Mouse (Mus musculus) c-Kit-negative CD71-positive TER-119-positive erythroid progenitor cells, embryonic 14.5 days (primary cell): ENCODE results near the gene Ggn.
"Not testable (repeated sequence)": the region's sequence is repeated elsewhere in the genome, so short reads cannot be mapped to it uniquely, and the experiment has no call there.

Experiments used
- DNase-seq: peaks from one replicate; pipeline ENCODE4 v3.0.0-alpha.2; 2013; ENCODE audit warnings: low read depth, low spot score

The Ggn gene

DNA sequence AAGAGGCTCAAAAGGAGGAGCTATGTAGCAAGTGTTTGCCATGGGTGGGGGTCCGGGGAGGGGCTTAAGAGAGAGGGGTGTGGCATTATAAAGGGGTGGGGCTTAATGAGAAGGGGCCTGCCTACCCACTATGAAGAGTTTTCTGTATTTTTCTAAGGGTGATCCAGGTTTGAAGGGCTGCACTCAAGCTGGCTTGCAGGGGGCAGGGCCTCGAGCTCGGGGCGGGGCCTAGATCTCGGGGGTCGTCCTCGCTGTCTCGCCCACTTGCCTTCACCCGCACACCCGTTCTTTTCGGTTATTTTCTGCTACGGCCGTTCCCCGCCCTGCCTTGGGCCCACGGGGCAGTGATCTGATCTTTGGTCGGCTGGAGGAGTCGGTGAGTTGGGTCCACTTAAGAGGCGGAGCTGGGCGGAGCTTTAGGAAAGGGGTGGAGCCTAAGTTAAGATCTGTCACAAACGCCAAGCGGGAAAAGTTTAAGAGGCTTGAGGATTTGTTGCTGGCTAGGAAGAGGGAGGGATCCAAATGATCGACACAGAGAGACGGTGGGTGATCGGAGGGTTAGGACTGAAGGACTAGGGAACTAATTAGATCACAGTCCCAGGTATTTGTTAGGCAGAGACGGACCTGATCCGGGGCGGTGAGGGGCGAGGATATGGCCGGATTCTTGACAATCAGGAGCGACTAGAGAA, at the start of gene Ggn, which contains the start of gene Spred3:
Gene Ggn (plus strand): TSS at position 145 of the 689 bp plus-strand sequence.
Gene Spred3 (minus strand): TSS at position 346 of the 689 bp plus-strand sequence.
- DNase-seq: no peak

DNA sequence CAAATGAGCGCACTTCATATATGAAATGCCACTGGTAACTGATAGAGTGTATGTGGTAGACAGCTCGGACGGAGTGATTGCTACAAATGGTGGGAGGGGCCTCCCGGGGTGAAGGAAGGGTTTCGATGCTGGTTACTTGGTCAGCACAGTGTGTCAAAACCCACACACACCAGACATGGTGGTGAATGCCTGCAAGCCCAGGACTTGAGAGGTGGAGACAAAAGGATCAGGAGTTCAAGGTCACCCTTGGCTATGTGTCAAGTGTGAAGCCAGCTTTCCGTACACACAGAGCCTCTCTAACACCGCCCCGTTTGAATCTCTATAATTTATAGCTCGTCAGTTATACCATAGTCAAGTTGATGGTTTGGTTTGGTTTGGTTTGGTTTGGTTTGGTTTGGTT, 47.2 kb upstream of the Ggn start:
- no peak for DNase-seq

DNA sequence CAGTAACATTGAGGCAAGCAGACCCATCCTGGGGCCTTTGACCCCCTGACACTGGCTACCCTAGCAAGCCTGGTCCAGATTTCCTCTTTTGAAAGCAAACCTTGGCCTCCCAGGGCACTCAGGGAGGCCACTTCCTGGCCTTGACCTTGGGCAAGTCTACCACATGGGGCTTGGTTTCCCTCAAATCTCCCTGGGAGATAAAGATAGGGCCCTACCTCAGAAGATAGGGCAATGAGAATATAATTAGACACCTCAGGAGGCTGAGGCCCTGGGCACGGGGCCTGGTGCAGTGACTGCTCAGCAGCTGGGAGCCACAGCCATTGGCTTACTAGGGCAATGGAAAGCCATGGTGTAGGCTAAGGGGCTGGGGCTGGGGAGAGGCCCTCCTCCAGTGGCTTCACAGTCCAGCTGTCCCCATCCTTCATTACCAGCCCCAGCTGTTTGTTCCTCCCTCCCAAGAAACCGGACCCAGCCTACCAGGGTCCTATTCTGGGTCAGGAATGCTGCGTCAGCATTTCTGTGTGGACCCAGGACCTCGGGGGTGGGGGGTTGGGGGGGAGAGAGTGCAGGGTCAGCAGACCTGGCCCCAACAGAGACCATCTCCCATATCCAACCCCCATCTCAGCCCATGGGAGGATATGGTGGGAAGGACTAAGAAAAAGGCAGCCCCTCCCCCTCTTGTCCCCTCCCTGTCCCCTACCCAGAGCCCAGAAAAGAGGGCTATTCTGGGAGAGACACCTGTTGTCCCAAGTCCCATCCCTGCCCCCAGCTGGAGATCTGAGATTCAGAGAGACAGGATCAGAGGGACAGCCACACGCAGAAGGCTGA, 46.3 kb upstream of the Ggn start:
- no peak for DNase-seq

DNA sequence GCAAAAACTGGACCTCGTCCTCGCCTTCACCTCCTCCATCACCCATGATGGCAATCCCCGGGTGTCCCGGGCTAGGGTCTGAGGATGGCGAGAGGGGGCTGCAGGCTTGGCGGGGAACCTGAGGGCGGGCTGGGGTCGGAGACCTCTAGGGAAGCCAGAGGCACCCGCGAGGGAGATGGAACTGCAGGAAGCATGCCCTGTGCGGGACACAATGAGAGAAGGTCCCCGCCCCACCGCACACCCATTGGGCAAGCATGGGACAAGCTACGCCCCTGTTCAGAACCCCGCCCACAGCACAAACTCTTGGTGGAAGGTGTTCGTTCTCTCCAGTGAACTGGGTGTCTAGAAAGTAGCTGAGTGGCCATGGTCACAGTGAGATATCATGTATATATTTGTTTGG, 45.0 kb upstream of the Ggn start, which contains the start of gene Ryr1:
Gene Ryr1 (minus strand): TSS at position 210 of the 400 bp plus-strand sequence.
- peak; percentile 13 for DNase-seq

DNA sequence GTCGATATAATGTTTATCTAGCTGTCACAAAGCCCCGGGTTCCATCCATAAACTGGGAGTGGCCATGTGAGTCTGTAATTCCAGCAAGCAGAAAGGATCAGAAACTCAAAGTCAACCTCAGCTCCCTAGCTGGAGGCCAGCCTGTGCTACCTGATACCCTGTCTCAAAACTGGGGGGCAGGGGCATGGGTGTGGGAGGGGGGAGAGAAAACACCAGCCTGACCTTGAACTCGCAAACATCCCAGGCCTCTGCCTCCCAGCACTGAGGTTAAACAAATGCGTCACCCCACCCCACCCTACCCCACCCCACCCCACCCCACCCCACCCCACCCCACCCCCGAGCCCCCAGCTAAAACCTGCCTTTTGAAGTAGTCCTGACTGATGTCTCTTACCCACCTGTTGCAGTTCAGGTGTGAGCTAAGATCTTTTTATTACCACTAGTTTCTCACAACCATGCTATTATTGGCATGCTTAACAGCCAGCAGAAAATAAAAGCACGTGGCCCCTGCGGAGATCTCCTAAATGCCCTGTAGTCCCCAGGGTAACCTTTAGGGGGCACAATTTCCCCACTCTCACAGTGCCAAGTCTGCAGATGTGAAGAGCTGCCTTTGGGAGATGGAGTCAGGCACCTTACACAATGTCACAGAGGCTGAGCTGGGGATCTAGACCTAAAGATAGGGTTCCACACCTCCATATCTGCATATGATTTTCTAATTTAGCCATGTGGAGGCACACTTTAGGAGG, 43.7 kb upstream of the Ggn start:
- peak; percentile 22 for DNase-seq

DNA sequence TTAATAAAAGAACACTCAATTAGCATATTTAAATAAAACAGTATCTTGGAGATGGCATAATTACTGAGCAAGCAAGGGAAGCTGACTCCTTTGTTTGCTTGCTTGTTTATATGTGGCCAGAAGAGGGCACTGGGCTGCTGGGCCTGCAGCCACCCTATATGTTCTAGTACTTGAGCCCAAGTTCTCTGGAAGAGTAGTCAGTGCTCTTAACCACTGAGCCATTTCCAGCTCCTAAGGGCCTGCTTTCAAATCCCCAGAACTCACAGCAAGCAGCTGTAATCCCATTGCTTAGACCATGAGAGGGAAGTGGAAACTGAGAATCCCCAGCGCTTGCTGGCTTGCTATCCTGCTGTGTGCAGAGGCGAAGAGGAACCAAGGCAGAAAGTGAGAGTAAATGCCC, 41.3 kb upstream of the Ggn start:
- no peak for DNase-seq

DNA sequence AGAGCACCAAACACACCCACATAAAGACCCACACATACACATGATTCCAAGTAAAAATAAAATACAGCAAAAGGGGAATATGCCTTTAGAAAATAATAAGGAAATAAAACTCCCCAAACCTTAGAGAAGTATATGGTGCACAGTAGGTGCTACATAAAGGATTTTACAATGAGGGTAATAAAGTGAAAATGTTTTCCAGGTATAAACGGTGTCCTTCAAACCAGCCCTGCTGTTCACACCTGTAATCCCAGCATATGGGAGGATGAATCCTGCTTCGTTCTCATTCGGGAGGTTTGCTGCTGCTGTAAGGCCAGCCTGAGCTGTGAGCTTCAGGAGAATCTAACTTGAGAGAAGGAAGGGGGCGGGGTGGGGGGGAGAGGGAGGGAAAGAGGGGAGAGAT, 35.8 kb upstream of the Ggn start:
- DNase-seq: no peak

DNA sequence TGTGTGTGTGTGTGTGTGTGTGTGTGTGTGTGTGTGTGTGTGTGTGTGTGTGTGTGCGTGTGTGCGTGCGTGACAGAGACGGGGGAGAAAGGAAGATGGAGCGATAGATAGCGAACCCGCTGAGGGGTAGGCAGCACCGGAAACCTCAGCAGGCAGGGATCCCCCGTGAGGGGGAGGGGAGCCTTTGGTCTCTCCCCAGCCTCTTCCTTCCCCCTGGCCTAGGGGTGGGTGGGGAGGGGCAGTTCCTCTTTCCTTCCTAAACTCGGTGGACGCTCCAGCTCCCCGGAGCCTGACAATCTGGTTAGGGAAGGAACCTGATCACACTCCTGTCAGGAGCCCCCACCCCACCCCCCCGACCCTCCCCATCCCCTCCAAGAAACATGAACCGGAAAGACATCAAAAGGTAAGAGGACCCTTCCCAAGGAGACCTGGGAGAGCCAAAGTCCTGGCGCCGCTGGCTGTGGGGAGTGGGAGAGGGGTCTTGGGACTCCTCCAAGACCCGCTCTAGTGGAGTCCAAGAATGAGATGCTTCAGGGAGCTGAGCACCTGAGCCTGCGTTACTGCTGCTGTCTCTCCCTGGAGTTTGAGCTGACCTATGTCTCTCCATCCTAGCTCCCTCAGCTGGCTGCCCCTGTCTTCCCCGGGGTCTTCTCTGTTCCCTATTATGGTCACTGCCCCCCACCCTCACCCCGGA, 35.2 kb upstream of the Ggn start, which contains the start of gene Rasgrp4:
Gene Rasgrp4 (plus strand): TSS at position 159 of the 694 bp plus-strand sequence.
- DNase-seq: no peak

DNA sequence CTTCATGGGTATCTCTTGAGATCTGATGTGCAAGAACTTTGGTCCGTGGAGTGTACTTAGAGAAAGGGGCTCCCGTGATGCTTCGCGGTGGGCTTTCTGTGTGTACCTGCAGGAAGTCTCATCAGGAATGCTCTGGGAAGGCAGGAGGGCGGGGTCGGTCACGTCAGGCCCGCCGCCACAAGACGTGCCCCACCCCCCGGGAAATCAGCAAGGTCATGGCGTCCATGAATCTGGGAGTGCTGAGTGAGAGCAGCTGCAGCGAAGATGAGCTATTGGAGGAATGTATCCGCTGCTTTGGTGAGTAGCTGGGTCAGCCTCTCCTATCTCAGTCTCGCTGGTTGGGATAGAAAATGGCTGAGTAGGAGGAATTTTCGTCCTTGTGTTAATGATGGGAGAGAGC, 32.6 kb upstream of the Ggn start:
- DNase-seq: no peak

DNA sequence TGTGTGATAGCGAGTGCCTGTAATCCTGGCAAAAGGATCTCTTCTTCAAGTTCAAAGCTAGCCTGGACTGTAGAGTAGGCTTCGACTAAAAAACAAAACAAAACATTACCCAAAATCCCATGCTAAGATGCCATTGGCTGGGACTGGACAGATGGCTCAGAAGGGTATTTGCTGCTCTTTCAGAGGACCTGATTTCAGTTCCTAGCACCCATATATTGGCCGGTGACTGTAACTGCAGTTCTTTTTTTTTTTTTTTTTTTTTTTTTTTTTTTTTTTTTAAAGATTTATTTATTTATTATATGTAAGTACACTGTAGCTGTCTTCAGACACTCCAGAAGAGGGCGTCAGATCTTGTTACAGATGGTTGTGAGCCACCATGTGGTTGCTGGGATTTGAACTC, 30.8 kb upstream of the Ggn start:
- DNase-seq: not testable (repeated sequence)

DNA sequence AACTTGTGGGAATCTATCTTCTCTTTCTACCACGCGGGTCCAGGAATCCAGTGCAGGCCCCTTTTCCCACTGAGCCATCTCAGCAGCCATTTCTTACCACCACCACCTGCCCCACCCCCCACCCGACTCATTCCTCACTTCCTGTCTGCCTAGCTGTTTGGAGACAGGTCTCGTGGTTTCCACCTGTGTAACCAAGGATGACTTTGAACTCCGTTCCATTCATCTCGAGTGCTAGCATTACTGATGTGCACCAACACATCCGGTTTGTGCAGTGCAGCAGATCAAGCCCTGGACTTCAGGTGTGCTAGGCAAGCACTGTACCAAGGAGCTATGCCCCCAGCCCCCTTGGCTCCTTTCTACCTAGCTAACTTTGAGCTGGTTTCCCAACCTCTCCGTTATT, 28.6 kb upstream of the Ggn start:
- no peak for DNase-seq

DNA sequence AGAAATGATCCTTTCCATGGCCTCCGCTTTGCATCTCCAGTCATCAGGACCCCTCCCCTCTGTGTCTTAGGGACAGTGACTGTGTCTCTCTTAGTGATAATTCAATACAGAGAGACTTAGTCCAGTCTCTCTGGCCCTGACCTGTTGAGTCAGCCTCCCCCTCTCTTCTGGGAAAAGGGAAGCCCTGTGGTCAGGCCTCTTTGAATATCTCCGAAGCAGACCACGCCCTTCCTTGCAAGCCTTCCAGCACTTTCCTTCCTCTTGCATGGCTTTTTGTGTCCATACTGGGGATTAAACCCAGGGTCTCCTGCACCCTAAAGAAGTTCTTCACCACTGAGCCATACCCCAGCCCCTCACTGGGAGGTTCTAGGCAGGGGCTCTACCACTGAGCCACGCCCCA, 26.0 kb upstream of the Ggn start:
- no peak for DNase-seq

DNA sequence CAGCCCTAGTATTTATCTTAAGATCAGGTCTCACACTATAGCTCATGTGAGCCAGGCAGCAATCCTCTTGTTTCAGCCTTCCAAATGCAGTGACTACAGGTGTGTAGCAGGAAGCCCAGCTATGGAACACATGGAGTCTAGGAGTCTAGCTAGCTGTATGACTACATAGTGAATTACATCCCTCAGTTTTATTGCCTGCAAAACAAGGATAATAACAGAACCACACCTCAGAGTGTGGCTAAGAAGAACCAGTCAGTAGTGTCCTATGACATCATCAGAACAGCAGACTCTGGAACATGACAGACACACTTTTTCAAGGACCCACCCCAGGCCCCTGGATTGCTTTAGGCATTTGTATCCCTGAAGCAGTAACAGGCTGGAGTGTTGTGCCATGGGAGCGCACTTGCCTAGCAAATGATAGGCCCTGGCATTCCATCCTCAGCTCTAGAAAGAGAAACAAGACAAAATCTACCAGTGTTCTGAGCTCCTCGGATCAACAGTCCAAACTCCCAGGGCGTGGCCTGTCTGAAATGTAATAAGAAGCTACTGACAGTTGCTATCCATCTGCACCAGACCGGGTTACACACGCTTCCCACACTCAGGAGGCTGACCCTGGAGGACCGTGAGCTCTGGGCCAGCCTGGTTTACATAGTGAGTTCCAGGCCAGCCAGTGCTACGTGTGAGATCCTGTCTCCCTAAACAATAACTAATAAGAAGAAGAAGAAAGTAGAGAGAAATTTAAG, 23.2 kb upstream of the Ggn start:
- no peak for DNase-seq

DNA sequence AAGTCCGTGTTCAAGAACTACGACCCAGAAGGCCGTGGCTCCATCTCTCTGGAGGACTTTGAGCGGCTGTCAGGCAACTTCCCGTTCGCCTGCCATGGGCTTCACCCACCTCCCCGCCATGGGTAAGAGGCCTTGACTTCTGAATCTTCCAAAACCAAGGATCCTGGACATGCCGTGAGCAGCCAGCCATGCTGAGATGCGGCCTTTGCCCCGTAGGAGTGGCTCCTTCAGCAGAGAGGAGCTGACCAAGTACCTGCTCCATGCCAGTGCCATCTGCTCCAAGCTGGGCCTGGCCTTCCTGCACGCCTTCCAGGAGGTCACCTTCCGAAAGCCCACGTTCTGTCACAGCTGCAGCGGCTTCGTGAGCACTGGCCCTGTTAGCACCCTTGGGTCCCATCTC, 21.2 kb upstream of the Ggn start:
- no peak for DNase-seq

DNA sequence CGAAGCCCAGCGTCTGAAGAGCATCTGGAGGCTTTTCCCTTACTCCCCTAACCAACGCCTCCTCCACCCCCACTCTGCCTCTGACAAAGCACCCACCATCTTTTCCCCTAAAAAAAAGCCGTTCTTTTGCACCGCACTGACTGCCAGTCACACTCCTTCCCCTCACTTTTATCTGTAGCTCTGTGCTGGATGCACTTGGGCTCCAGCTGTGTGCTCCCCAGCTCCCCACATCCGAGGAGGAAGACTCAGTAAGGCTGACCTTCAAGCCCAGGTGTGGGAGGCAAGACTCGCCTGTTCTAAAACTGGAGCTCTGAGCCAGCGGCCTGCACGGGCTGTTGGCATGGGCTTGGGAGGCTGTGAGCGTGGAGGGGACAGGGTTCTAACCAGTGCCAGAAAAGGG, 18.5 kb upstream of the Ggn start:
- DNase-seq: no peak

DNA sequence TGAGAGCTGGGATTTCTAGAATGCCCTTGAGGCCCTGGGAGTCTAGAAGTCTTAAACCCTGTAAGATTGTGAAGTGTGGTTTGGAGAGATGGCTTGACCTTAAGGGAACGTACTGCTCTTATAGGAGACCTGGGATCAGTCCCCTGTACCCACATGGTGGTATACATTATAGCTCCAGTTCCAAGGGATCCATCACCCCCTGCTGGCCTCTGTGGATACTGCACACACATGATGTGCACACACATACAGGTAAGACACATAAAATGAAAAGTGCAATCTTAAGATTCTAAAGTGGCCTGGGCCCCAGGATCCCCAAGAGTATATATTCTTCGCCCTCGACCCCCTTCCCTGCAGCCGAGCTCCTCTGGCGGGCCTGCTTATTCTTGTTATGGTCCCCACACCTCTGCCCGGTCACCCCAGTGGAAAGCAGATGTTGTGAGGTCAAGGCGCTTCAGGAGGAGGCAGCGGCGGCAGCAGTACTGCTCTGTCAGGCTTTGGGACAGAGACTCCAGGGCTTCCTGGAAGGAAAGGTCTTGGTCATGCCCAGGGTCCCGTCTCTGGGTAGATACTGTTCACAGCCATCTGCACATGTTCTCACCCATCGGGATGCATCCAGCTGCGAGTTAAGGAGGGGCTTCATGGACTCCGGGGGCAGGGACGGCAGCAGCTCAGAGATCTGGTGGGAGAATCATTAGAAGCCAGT, 15.8 kb upstream of the Ggn start:
- no peak for DNase-seq

DNA sequence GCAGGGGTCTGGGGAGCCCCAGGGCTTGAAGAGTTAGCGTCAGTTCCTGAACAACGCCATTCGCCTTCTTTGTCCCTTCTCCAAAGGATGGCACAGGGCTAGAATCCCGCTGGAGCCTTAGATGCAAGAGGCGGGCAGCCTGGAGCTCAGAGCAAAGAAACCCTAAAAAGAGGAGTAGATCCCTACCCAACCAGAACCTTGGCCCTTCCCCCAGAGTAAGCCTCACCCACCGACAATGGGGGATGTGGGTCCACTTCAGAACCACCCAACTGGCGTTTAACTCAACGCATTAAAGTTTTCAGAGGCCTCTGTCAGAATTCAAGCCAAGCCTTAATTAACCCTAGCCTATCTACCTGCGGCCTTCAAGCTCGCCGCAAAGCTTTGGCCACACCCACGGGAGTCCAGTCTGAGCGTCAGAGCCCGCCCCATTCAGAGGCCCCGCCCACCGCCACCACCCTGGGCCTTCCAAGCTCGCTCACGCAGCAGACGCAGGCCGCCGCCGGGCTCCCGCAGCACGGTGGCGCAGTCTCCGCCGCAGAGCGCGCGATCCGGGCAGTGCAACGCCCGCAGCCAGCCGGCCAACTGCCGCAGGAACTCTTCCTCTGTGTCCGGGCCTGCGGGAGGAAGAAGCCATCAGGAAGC, 14.7 kb upstream of the Ggn start:
- peak; percentile 72 for DNase-seq

DNA sequence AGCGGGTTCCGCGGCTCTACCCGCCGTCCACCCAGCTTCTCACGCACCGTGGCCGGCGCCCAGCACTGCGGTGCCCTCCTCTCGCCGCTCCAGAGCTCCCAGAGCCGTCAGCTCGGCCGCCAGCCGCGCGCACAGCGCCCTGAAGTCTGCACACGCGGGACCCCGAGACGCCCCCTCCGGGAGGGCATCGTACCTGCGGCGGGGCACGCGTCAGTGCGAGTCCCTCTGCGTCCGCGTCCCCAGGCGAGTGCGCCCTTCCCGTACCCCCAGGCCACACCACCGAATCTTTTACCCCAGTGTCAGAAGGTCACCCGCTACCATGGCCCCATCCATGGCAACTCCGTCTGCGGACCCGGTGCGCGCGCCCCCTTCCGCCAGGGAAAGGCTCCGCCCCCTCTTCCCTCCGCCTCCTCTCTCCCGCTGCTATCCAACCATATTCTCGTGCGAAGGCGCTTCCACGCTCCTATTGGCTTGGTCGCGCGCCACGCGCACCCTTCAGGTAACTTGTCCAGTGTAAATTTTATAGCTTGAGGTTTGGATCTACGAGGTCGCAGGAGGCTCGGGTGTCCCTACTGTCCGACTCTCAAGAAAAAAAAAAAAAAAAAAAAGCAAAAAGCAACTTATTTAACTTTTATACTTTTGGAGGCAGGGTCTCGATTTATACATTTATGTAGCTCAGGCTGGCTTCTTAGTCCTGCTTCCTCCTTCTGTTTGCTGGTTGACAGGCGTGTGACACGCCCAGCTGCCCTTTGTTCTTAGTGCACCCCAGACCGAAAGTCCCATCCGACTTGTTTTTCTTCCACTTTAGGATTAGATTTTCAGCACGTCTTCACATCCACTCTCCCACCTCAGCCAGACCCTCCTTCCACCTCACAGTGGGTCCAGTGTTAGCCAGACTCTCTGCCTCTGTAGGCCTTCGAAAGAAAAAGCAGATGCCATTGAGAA, 13.9 kb upstream of the Ggn start, which contains the start of gene Fam98c:
Gene Fam98c (minus strand): TSS at position 397 of the 945 bp plus-strand sequence.
- no peak for DNase-seq

DNA sequence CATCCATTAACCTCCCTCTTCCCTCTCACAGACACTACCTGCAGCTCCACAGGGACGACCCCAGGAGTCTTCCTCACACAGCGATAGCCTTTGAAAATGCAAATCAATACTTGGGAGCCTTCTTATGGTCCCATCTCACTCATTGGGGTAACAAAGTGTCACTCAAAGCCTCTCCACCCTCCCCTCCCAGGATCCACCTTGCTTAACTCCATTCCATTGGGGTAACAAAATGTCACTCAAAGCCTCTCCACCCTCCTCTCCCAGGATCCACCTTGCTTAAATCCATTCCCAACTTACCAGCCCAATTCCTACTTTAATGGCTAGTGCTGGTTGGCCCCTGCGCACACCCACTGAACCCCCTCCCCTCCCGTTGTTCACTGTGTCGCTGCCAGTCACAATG, 11.7 kb upstream of the Ggn start:
- no peak for DNase-seq
